Mouse (Mus musculus) forebrain, postnatal 0 days (tissue): Measurements from ENCODE around the gene Mycbpap. TPM values are rescaled to one million over a fixed set of nuclear protein-coding genes. Genes with fewer than 3 reads are reported as not detected.

Experiments used
- ATAC-seq: fragments of 200-750 bp; cut with Nextera tagmentation; 2 replicates; pipeline ENCODE4 v1.8.0; 2017; ENCODE audit warnings: mild to moderate bottlenecking, moderate library complexity
- DNase-seq: peaks from one replicate; pipeline ENCODE4 v3.0.0-alpha.2; 2015
- H3K27ac ChIP-seq: fragments of 300-500 bp; sonication (generic); 2 replicates; pipeline ENCODE4 v1.5.1; 2014; ENCODE audit warnings: low read depth, mild to moderate bottlenecking, antibody characterized with exemption, low read length, moderate library complexity, mixed read lengths
- H3K27me3 ChIP-seq: fragments of 300-500 bp; sonication (generic); 2 replicates; pipeline ENCODE4 v1.6.1; 2014; ENCODE audit warnings: mild to moderate bottlenecking, low read length, mixed read lengths; ENCODE audit not compliant: insufficient read depth
- H3K36me3 ChIP-seq: fragments of 300-500 bp; sonication (generic); 2 replicates; pipeline ENCODE4 v1.6.1; 2014; ENCODE audit warnings: mild to moderate bottlenecking, moderate library complexity; ENCODE audit not compliant: insufficient read depth
- H3K4me1 ChIP-seq: fragments of 300-500 bp; sonication (generic); 2 replicates; pipeline ENCODE4 v1.6.1; 2014; ENCODE audit warnings: antibody characterized with exemption; ENCODE audit not compliant: insufficient read depth
- H3K4me2 ChIP-seq: fragments of 300-500 bp; sonication (generic); 2 replicates; pipeline ENCODE4 v1.6.1; 2014; ENCODE audit warnings: low read depth, mild to moderate bottlenecking, moderate library complexity
- H3K4me3 ChIP-seq: fragments of 300-500 bp; sonication (generic); 2 replicates; pipeline ENCODE4 v1.5.1; 2014; ENCODE audit warnings: low read depth, low read length, mixed read lengths
- H3K9ac ChIP-seq: fragments of 300-500 bp; sonication (generic); 2 replicates; pipeline ENCODE4 v1.6.1; 2014; ENCODE audit warnings: mild to moderate bottlenecking
- H3K9me3 ChIP-seq: fragments of 300-500 bp; sonication (generic); 2 replicates; pipeline ENCODE4 v1.6.1; 2016; ENCODE audit warnings: low read length
- CTCF ChIP-seq: sonication (generic); IDR thresholded peaks from 2 replicates; pipeline ENCODE4 v1.5.1; 2016; ENCODE audit warnings: antibody characterized with exemption, control low read depth, low read depth
- WGBS: fragments of 180-500 bp; shearing (Covaris S2); extraction: QIAGEN DNeasy Blood & Tissue Kit; methylation state at CpG from one replicate; pipeline ENCODE4 v1.1.7; 2014; 5-methylcytosine and 5-hydroxymethylcytosine counted together
- polyA plus RNA-seq: library from polyadenylated mRNA; unstranded; fragments of >200 nt; fragmentation: Nextera tagmentation; extraction: Ambion mirVana; gene quantifications from 2 replicates; pipeline ENCODE4 v1.2.1, GENCODE M21; 2015
- total RNA-seq: library from RNA; depleted of rRNA; stranded (reverse); fragments of >200 nt; gene quantifications from 2 replicates; pipeline ENCODE4 v1.2.3, GENCODE M21; 2014

Mycbpap gene
- total and polyA plus RNA-seq, 2 experiments from 2014 or later, result 1.7 to 2.1 TPM

DNA sequence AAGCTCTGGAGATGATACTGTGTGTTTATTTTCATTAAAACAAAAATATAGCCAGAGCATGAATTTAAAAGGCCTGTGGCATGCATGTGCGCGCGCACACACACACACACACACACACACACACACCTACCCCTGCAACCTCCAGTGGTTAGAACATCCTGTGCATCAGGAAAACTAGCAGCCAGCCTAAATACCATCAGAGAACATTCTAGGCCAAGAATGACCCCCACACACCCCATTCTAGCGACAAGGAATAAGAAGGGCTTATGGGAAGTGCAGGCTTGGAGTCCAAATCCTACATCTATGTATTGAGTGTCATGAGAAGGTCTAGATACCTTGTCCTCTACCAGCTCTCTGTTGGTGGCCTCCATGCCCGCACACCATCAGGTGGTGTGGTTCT lies 41.8 kb upstream of the Mycbpap start:
- DNase-seq, result no peak
- Histone ChIP-seq H3K4me1 (peaks cover 6% of the 10 kb centered on the region; the same call in 1 of the 2 replicates), H3K4me3 (no peak overlapping the region), H3K9ac (no peak overlapping the region), H3K36me3 (no peaks in the 10 kb centered on the region), H3K9me3 (no peaks in the 10 kb centered on the region), H3K27me3 (no peaks in the 10 kb centered on the region), H3K27ac (no peak overlapping the region), H3K4me2 (no peak overlapping the region)
- no peak for ATAC-seq
- TF ChIP-seq CTCF, result no peak
- WGBS, result 99% methylated on average over 5 of the region's 5 CpGs

DNA sequence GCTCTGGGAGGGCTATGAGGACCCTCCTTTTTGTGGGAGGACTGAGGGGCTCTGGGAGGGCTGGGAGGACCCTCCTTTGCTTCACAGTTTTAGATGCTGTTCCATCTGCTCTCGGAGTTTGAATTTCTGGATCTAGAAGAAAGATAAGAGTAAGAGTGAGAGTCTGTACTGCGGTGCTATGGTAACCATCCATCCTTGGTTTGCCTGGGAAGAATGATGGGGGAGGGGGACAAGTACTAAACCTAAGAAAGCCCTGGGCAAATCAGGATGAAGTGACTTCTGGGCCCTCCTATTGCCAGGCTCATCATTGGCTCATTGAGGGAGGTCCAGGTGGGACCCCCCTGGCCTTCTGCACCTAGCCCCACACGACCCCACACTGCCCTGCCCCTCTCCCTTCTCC lies 36.7 kb upstream of the Mycbpap start:
- H3K4me2 ChIP-seq, result no peak overlapping the region
- no peaks in the 10 kb centered on the region for H3K36me3 ChIP-seq
- no peak overlapping the region for H3K4me3 ChIP-seq
- no peaks in the 10 kb centered on the region for H3K9me3 ChIP-seq
- ATAC-seq (peak; percentile 88), DNase-seq (peak; percentile 66)
- no peaks in the 10 kb centered on the region for H3K4me1 ChIP-seq
- no peaks in the 10 kb centered on the region for H3K27me3 ChIP-seq
- peak overlapping the region; percentile 59; the same call in 1 of the 2 replicates for H3K27ac ChIP-seq
- no peak for TF ChIP-seq CTCF
- 45% methylated on average over 3 of the region's 3 CpGs for WGBS
- H3K9ac ChIP-seq, result no peak overlapping the region

DNA sequence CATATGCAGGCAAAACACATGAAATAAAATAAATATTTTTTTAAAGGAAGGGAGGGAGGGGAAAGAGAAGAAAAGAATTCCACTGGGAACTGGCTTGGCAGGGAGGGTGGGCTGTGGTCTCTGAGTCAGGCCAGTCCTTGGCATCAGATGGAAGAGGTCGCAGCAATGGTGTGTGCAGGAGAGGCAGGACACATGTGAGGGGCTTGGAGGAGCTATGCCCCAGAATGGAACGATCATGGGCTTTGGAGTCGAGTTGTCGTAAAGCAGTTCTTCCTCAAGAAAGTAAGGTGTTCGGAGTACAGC lies 28.9 kb upstream of the Mycbpap start:
- H3K36me3 ChIP-seq, result no peaks in the 10 kb centered on the region
- ATAC-seq (no peak), DNase-seq (no peak)
- WGBS, result 88% methylated on average over 5 of the region's 5 CpGs
- peaks cover 6% of the 10 kb centered on the region for H3K4me1 ChIP-seq
- TF ChIP-seq CTCF, result no peak
- no peak overlapping the region for H3K9ac ChIP-seq
- no peak overlapping the region for H3K4me3 ChIP-seq
- no peaks in the 10 kb centered on the region for H3K9me3 ChIP-seq
- no peaks in the 10 kb centered on the region for H3K27me3 ChIP-seq
- no peak overlapping the region for H3K4me2 ChIP-seq
- no peak overlapping the region for H3K27ac ChIP-seq

DNA sequence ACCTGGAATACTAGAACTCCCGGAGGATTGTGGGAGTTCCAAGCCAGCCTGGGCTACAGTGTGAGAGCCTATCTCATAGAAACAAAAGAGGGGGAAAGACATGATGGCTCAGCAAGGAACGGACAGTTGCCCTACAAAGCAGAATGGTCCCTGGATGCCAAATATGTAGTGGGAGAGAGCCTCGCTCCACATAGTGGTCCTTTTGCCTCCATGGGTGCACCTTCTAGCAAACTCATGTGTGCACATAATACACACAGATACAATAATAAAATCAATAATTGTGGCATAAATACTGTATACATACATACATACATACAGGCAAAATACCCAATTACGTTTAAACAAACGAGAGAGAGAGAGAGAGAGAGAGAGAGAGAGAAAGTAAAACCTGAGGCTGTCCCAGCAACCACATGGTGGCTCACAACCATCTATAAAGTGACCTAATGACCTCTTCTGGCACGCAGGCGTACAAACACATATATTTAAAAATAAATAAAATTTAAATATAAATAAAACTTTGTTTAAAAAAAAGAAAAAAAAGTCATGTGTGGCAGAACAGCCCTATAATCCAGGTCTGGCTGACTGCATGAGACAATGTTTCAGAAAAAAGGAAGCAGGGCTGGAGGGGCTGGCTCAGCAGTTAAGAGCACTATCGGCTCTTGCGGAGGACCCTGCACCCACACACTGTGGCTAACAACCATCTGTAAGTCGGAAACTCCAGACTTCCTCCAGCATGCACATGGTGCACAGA lies 28.3 kb upstream of the Mycbpap start:
- Histone ChIP-seq H3K27ac (peak overlapping the region; percentile 85; the same call in 1 of the 2 replicates), H3K4me3 (no peak overlapping the region), H3K9me3 (no peaks in the 10 kb centered on the region), H3K4me2 (no peak overlapping the region), H3K4me1 (peaks cover 6% of the 10 kb centered on the region), H3K36me3 (no peaks in the 10 kb centered on the region), H3K27me3 (no peaks in the 10 kb centered on the region), H3K9ac (no peak overlapping the region)
- WGBS, result 73% methylated on average over 10 of the region's 10 CpGs
- no peak for TF ChIP-seq CTCF
- DNase-seq (no peak), ATAC-seq (no peak)

DNA sequence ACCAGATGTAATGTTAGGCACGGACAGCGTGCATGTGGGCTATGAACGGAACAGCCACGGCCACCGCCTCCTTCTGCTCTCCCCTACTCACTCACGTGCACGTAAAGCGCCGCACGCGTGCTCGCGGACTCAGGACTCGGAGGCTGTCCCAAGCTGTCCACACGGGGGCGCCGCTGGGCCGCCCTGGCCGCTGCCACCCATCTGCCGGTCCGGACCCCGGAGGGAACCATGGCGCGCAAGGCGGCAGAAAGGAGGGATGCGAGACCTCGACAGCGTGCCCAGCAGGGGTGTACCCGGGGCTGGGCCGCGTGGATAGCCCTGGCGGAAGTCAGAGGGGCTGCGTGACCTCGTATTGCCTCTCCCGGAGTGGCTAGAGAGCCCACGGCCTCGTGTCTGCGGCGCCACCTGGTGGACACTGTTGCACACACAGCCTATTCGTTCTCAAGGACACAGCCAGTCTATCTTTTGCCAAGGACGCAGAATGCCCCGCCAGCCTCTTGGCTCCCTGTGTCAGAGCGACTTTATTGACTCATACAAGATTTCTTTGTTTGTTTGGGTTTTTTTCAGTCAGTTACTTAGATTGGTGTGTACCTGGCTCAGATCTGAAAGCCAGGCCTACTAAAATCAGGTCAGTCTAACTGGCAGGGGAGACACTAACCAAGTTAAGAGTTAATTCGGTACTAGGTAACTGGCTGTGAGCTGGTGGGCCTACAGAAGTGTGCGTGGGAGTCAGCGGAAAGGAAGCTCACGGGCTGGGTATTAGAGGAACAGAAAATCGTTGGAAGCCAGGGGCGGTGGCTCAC lies 27.5 kb upstream of the Mycbpap start, which contains the start of gene Rsad1:
TSS of gene Rsad1 (minus strand) at position 368 of the 803 bp plus-strand sequence.
- H3K4me2 ChIP-seq, result peak within 1 kb of the TSS; percentile 94
- 3% methylated on average over 49 of the region's 49 CpGs for WGBS
- no peaks in the 10 kb centered on the region for H3K27me3 ChIP-seq
- DNase-seq (peak; percentile 96), ATAC-seq (peak; percentile 92)
- H3K36me3 ChIP-seq, result no peaks in the 10 kb centered on the region
- H3K4me3 ChIP-seq, result peak within 1 kb of the TSS; percentile 51
- no peaks in the 10 kb centered on the region for H3K9me3 ChIP-seq
- H3K4me1 ChIP-seq, result peaks cover 8% of the 10 kb centered on the region
- peak within 1 kb of the TSS; percentile 85 for H3K27ac ChIP-seq
- peak; percentile 98 for TF ChIP-seq CTCF
- H3K9ac ChIP-seq, result peak within 1 kb of the TSS; percentile 64

DNA sequence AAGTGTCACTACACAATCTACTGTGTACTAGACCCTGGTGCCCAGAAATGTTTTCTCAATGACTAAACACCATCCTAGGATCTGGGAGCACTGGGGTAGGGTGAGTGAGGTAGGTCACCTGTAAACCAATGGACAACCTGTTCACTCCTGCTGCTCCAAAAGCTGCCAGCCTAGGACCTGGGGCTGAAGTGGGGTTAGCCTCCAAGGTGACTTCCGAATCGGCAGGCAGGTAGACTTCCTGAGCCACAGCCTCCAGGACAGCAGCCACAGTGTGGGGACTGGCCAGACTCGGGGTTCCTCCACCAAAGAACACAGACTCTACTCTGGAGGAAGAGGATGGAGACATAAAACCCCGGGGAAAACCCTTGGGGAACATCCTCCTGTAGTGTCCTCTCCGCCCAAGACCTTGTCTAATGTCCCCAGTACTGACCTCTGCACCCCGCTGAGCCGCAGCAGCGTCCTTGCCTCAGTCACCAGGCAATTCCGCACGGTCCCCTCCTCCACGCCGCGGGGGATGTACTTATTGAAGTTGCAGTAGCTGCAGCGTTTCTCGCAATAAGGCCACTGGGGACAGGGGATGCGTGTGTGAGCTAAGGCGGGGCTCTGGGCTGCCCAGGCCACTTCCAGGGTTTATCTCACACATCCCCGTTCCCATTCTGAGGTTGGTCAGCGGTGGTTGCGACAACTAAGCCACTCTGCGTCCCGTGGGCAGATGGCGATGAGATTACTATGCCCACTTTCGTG lies 26.7 kb upstream of the Mycbpap start:
- Histone ChIP-seq H3K36me3 (no peaks in the 10 kb centered on the region), H3K4me2 (peak overlapping the region; percentile 94), H3K27ac (peak overlapping the region; percentile 85), H3K9ac (peak overlapping the region; percentile 64), H3K4me1 (peaks cover 8% of the 10 kb centered on the region), H3K4me3 (peak overlapping the region; percentile 51), H3K27me3 (no peaks in the 10 kb centered on the region), H3K9me3 (no peaks in the 10 kb centered on the region)
- no peak for TF ChIP-seq CTCF
- 14% methylated on average over 24 of the region's 24 CpGs for WGBS
- peak; percentile 48 for ATAC-seq
- no peak for DNase-seq

DNA sequence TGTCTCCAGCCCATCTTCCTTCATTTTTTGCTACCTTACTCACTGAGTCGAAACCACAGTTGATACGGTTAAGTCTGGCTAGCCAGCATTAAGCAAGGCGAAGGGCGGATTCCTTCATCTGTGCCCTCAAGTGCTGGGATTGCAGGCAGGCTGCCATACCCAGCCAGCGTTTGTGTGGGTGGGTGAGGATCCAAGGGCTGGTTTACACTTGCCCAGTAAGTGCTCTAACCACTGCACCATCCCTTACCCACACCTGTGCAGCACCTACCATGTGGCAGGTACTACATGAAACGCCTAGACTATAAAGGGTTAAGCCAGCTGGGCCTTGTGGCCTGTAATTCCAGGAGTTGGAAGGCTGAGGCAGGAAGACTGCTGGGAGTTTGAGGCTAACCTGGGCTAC lies 25.7 kb upstream of the Mycbpap start:
- H3K9ac ChIP-seq, result no peak overlapping the region
- ATAC-seq, result no peak
- no peak for TF ChIP-seq CTCF
- peaks cover 4% of the 10 kb centered on the region; the same call in 1 of the 2 replicates for H3K36me3 ChIP-seq
- H3K9me3 ChIP-seq, result no peaks in the 10 kb centered on the region
- no peaks in the 10 kb centered on the region for H3K27me3 ChIP-seq
- no peak for DNase-seq
- H3K4me1 ChIP-seq, result peaks cover 8% of the 10 kb centered on the region
- H3K4me2 ChIP-seq, result no peak overlapping the region
- 96% methylated on average over 6 of the region's 6 CpGs for WGBS
- H3K27ac ChIP-seq, result no peak overlapping the region
- H3K4me3 ChIP-seq, result no peak overlapping the region
